Mouse (Mus musculus): ENCODE measurements around the gene Syap1.
A peak's percentile ranks its signal among the peaks of the same experiment; 100 is the strongest.
"Not testable (repeated sequence)": the region's sequence is repeated elsewhere in the genome, so short reads cannot be mapped to it uniquely, and the experiment has no call there.

The Syap1 gene

DNA sequence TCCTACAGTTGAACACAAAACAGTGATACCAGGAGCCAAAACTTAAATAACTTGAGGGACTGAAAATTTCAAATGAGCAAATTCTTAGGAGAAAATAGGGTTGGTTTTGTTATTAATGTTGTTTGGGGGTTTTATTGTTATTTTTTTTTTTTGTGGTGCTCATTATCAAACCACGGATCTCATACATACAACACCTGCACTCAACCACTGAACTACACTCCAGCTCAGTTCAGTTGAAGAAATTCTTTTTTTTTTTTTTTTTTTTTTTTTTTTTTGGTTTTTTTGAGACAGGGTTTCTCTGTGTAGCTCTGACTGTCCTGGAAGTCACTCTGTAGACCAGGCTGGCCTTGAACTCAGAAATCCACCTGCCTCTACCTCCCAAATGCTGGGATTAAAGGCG lies 57.9 kb downstream of the Syap1 start:
- not testable (repeated sequence) for DNase-seq (ENCODE audit: low spot score in 2 of 2)

DNA sequence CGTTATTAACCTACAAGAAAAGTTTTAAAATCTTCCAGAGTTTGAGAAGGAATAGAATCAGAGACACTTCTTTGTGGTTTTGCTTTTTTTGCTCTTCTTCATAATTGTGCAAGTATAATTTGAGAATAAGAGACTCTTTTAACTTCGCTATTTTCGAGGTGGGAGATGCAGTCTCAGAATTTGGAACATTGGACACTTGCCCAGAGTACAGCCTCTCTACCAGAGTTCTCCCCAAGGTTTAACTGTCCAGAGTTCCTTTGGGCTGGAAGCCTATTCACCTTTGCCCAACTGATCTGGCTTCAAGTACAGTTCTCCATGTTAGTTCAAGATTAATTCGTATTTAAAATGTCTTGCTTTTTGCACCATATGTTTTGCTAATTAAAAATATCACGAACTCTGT lies 58.5 kb downstream of the Syap1 start:
- DNase-seq (ENCODE audit: low spot score in 2 of 2) = peak in 1 of 2 experiments; percentile 24

DNA sequence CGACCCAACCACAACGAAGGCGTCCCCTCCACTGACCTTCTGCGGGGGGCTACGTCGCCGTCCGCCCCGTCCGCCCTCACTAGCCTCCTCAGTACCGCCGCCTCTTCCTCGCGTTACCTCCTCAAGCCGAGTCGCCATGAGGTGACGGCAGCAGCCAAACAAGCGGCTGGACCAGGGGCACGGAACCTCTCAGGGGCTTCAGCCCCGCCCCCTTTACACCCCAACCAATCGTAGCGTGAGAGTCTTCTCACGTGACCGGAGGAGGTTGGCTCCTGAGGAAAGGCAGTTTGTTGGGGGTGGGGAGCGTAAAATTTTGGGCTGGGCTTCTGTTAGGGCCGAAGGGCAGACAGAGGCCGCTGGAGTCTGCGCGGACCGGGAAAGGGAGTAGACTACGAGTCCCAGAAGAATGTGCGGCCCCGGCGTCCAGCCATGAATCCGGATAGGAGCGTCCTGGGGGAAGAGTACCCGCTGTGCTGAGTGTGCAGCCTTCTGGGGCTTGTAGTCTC lies 59.0 kb downstream of the Syap1 start, which contains the start of gene Txlng:
Txlng (minus strand) TSS at position 252 of the 506 bp plus-strand sequence.
- peak; percentile 97 to 98 for DNase-seq (ENCODE audit: low spot score in 2 of 2)

DNA sequence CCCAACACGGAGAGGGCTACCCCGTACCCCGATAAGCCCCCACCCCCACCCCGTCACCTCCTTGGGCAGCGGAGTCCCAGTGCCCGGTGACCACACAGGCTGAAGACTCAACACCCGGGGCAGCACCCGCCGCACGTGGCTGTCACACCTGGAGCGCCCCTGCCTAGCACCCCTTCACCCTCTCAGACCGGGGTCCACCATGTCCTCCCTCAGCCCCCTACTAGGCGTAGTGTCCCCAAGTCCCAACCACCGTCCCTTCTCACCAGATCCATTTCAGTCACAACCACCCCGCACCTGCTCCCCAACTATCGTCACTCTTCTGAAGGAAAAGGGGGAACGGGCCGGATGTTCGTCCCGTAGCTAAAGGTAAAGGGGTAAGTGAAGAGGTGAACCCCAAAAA lies 59.5 kb downstream of the Syap1 start:
- DNase-seq (ENCODE audit: low spot score in 2 of 2) = peak; percentile 19 to 27

DNA sequence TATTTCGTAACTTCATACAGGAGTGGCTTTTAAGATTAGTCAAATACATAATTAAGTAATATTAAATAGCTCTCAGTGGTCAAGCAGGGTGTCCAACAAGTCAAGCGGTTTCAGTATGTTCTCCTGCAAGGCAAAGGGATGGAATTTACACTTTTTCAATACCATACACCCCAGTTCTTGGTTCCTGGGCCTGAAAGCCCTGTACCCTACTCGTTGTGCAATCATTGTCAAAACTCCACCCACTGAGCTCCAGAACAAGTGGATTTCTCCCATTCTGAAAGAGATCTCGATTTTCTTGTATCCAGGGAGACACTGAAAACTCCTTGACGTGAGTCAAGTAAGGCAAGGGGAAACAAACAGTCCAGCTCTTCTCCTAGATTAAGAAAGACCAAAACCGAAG lies 60.2 kb downstream of the Syap1 start:
- no peak for DNase-seq (ENCODE audit: low spot score in 2 of 2)

All from right cerebral cortex, postnatal 10 days (tissue).